Mouse (Mus musculus): ENCODE results near the gene Chst3. TPM values are rescaled to one million over a fixed set of nuclear protein-coding genes. Genes with fewer than 3 reads are reported as not detected.
"Not testable (repeated sequence)": the region's sequence is repeated elsewhere in the genome, so short reads cannot be mapped to it uniquely, and the experiment has no call there.

Chst3 gene
- polyA plus RNA-seq, 1 experiment: 21.7 TPM

- Histone ChIP-seq H3K4me1 (ENCODE audit: control insufficient read depth, insufficient read depth, low read length) (no peaks in the 10 kb centered on the region), H3K4me3 (replicated peaks; ENCODE audit: extremely low read depth, low read depth, low read length) (no peak overlapping the region)
- WGBS: 59% methylated on average over 6 of the region's 6 CpGs
- TF ChIP-seq POLR2A (IDR thresholded peaks at IDR 0.05; ENCODE audit: borderline replicate concordance, extremely low read depth, low read depth, low read length) (no peak), CTCF (IDR thresholded peaks at IDR 0.05; ENCODE audit: insufficient read depth, low read length) (no peak)
- DNase-seq: no peak
These were observed 67.9 kb downstream of the Chst3 start for GRCm38 (mm10) chr10:60151107-60151663.

DNA sequence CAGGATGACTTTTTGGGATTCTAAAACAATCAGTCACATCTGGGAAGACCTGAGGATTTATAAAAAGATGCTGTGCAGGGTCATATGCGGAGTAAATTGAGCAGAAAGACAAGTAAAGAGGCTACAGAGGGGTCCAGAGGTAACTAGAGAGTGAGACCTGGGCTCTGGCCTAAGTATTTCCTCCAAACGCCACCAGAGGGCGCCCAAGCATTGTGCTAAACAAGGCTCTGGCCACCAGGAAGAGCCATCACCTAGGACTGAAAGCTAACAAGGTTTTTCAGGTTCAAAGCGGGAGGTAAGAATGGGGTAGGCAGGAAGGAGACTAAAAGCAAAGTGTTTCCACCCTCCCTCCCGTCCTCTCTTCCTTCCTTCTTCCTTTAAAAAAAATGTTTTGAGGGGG is 71.0 kb downstream of the Chst3 start:
- DNase-seq: peak; percentile 72
- Histone ChIP-seq H3K4me3 (replicated peaks; ENCODE audit: extremely low read depth, low read depth, low read length) (no peak overlapping the region), H3K4me1 (ENCODE audit: control insufficient read depth, insufficient read depth, low read length) (no peaks in the 10 kb centered on the region)
- WGBS: 4% methylated on average over 5 of the region's 5 CpGs
- TF ChIP-seq CTCF (IDR thresholded peaks at IDR 0.05; ENCODE audit: insufficient read depth, low read length) (peak; percentile 87), POLR2A (IDR thresholded peaks at IDR 0.05; ENCODE audit: borderline replicate concordance, extremely low read depth, low read depth, low read length) (no peak)

GRCm38 (mm10) chr10:60147510-60148047 is 71.5 kb downstream of the Chst3 start:
- 43% methylated on average over 10 of the region's 10 CpGs for WGBS
- not testable (repeated sequence) for H3K4me3 ChIP-seq (replicated peaks; ENCODE audit: extremely low read depth, low read depth, low read length); DNase-seq; H3K4me1 ChIP-seq (ENCODE audit: control insufficient read depth, insufficient read depth, low read length)

DNA sequence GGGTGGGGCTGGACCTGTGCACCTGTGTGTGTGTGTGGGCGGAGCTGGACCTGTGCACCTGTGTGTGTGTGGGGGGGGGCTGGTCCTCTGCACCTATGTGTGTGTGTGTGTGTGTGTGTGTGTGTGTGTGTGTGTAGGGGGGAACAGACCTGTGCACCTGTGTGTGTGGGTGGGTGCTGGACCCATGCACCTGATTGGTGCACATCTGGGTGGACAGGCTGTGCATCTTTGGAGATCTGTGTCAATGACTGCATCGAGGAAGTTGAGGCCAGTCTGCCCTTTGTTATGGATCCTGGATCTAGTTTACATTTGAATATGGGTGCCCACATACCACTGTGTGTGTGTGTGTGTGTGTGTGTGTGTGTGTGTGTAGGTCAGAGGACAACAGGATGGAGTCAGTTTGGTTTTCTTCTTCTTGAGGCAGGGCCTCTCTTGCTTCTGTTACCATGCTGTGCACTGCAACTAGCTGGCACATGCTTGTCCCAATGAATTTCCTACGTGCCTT is 77.4 kb downstream of the Chst3 start:
- no peak for TF ChIP-seq CTCF (IDR thresholded peaks at IDR 0.05; ENCODE audit: insufficient read depth, low read length)
- TF ChIP-seq POLR2A (IDR thresholded peaks at IDR 0.05; ENCODE audit: borderline replicate concordance, extremely low read depth, low read depth, low read length): no peak
- WGBS: 87% methylated on average over 3 of the region's 3 CpGs
- H3K4me1 ChIP-seq (ENCODE audit: control insufficient read depth, insufficient read depth, low read length): no peaks in the 10 kb centered on the region
- no peak for DNase-seq
- no peak overlapping the region for H3K4me3 ChIP-seq (replicated peaks; ENCODE audit: extremely low read depth, low read depth, low read length)

- TF ChIP-seq POLR2A (IDR thresholded peaks at IDR 0.05; ENCODE audit: borderline replicate concordance, extremely low read depth, low read depth, low read length): no peak
- TF ChIP-seq CTCF (IDR thresholded peaks at IDR 0.05; ENCODE audit: insufficient read depth, low read length): no peak
- Histone ChIP-seq H3K4me1 (ENCODE audit: control insufficient read depth, insufficient read depth, low read length) (no peaks in the 10 kb centered on the region), H3K4me3 (replicated peaks; ENCODE audit: extremely low read depth, low read depth, low read length) (no peak overlapping the region)
- WGBS: 89% methylated on average over 4 of the region's 4 CpGs
- DNase-seq: no peak
These were observed 78.3 kb downstream of the Chst3 start for GRCm38 (mm10) chr10:60140751-60141150.

DNA sequence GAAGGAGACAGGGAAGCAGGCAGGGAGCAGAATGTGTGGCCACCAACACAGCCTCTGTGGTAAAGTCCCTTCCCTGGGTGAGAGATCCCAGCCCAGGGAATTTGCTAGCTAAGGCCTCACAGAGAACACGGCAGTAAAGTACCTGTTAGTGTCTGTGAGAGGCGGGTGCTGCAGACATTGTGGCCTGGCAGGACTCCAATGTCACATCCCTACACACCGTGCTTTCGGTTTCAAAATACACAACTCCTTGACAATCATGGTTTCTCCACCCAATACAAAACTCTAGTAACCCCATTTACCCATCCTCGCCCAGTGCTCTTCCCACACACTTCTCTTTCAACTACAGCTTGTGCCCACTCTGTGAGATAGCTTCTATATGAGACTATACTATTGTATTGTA is 80.4 kb downstream of the Chst3 start:
- WGBS: 53% methylated on average over 5 of the region's 5 CpGs

GRCm38 (mm10) chr10:60136935-60137334 is 82.1 kb downstream of the Chst3 start:
- Histone ChIP-seq H3K4me3 (replicated peaks; ENCODE audit: extremely low read depth, low read depth, low read length) (no peak overlapping the region), H3K4me1 (ENCODE audit: control insufficient read depth, insufficient read depth, low read length) (no peaks in the 10 kb centered on the region)
- no peak for DNase-seq
- TF ChIP-seq CTCF (IDR thresholded peaks at IDR 0.05; ENCODE audit: insufficient read depth, low read length) (no peak), POLR2A (IDR thresholded peaks at IDR 0.05; ENCODE audit: borderline replicate concordance, extremely low read depth, low read depth, low read length) (no peak)
- WGBS: 45% methylated on average over 7 of the region's 7 CpGs

More for the DNA sequence above, 80.4 kb downstream of the Chst3 start:
- TF ChIP-seq CTCF (IDR thresholded peaks at IDR 0.05; ENCODE audit: insufficient read depth, low read length) (no peak), POLR2A (IDR thresholded peaks at IDR 0.05; ENCODE audit: borderline replicate concordance, extremely low read depth, low read depth, low read length) (no peak)
- DNase-seq: no peak
- Histone ChIP-seq H3K4me3 (replicated peaks; ENCODE audit: extremely low read depth, low read depth, low read length) (no peak overlapping the region), H3K4me1 (ENCODE audit: control insufficient read depth, insufficient read depth, low read length) (no peaks in the 10 kb centered on the region)

GRCm38 (mm10) chr10:60136010-60136409 is 83.0 kb downstream of the Chst3 start:
- not testable (repeated sequence) for H3K4me3 ChIP-seq (replicated peaks; ENCODE audit: extremely low read depth, low read depth, low read length); DNase-seq; H3K4me1 ChIP-seq (ENCODE audit: control insufficient read depth, insufficient read depth, low read length)
- 55% methylated on average over 1 of the region's 1 CpGs for WGBS

DNA sequence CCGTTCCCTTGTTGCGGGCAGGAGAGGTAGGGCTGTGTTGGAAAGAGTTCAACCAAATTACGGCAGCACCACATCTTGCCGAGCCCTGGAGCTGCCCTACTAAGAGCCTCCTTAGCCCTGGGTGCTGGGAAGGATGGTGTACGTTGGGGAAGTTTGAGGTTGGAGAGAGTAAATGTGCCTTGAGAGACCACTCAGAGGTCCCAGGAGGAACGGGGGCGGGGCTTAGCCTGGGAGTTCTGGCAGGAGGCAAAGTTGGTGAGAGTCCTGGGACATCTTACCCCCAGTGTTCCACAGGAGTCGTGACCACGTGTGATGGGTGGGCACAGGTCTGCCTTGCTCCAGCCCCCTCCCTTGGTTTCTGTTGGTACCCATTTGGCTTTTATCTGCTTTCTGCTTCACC is 84.9 kb downstream of the Chst3 start:
- no peak for DNase-seq
- 55% methylated on average over 9 of the region's 9 CpGs for WGBS
- Histone ChIP-seq H3K4me1 (ENCODE audit: control insufficient read depth, insufficient read depth, low read length) (no peaks in the 10 kb centered on the region), H3K4me3 (replicated peaks; ENCODE audit: extremely low read depth, low read depth, low read length) (no peak overlapping the region)
- no peak for TF ChIP-seq CTCF (IDR thresholded peaks at IDR 0.05; ENCODE audit: insufficient read depth, low read length)
- TF ChIP-seq POLR2A (IDR thresholded peaks at IDR 0.05; ENCODE audit: borderline replicate concordance, extremely low read depth, low read depth, low read length): no peak

- WGBS: 35% methylated on average over 6 of the region's 6 CpGs
- no peak for TF ChIP-seq CTCF (IDR thresholded peaks at IDR 0.05; ENCODE audit: insufficient read depth, low read length)
- TF ChIP-seq POLR2A (IDR thresholded peaks at IDR 0.05; ENCODE audit: borderline replicate concordance, extremely low read depth, low read depth, low read length): no peak
- no peak for DNase-seq
- H3K4me3 ChIP-seq (replicated peaks; ENCODE audit: extremely low read depth, low read depth, low read length): no peak overlapping the region
- no peaks in the 10 kb centered on the region for H3K4me1 ChIP-seq (ENCODE audit: control insufficient read depth, insufficient read depth, low read length)
These were observed 85.6 kb downstream of the Chst3 start for GRCm38 (mm10) chr10:60133501-60133900.

Other genes with a start within 250 kb of the Chst3 start
- gene Ascc1, start 216.5 kb downstream of the Chst3 start, polyA plus RNA-seq (2012; rRNA removed): 21.1 and 29.5 TPM in 2 replicates
- 61.1 and 64.5 TPM in 2 replicates for gene Anapc16, start 216.1 kb downstream of the Chst3 start, polyA plus RNA-seq (2012; rRNA removed)
- 138 and 143 TPM in 2 replicates for gene Spock2, start 113.0 kb downstream of the Chst3 start, polyA plus RNA-seq (2012; rRNA removed)
- gene Psap, start 58.4 kb upstream of the Chst3 start, polyA plus RNA-seq (2012; rRNA removed): 993 and 1,289 TPM in 2 replicates
- gene Vsir, start 127.6 kb upstream of the Chst3 start, polyA plus RNA-seq (2012; rRNA removed): 87.9 and 105 TPM in 2 replicates
- 0.33 and 1.2 TPM in 2 replicates for gene Gm17455, start 180.5 kb upstream of the Chst3 start, polyA plus RNA-seq (2012; rRNA removed)